Comparison of ENCODE assay signal across 9 mouse cellular contexts in the genomic region with DNA sequence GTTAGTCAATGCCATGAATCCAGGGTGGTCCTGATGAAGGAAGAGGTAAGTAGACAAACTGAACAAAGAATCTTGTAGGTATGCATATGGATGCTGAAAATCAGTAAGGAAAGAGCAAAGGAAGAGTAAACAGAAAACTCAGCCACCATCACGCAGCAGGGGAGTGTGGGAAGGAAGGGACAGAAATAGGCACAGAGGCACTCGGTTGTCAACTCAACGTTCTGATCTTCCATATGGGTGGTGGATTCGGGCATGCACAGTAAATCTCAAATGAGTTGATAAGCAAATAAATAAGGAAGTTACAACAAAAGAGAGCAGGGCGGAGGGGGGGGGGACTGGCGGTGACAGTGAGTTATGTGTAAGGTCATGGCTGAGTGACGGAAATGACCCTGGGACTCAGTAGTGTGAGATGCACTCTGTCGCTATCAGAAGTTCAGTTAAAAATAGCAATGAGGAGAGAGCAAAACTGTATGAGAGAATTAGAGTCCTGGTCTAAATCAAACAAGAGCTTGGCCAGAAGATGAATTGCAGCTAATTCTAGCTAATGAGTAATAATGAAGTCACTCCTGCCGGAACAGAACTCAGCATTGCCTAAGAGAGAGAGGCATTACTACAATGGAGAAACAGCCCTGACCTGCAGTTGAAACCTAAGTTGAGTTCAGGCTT. TPM values are rescaled to one million over a fixed set of nuclear protein-coding genes. Genes with fewer than 3 reads are reported as not detected.
DNase-seq lines count a peak whose midpoint lies in the region; ATAC-seq and TF ChIP-seq lines count a peak whose summit lies in the region.
"Had no signal": no experiment of that assay in that cellular context is flagged by ENCODE, and none has a peak within 500 bp of the region (broad histone marks: within the 10 kb centered on the region; RNA-seq: fewer than 3 reads in every experiment).

No protein-coding gene starts in this region.

- peak; percentile 47 to 85 for DNase-seq in adrenal gland, adult (ENCODE audit: inconsistent age in 2 of 2, low spot score in 1 of 2)
- no peak for DNase-seq in adrenal gland, postnatal 4 days (ENCODE audit: low spot score in 2 of 2)
- peak in 1 of 2 experiments; percentile 31 for DNase-seq in left cerebral cortex, adult 2 months (ENCODE audit: extremely low spot score in 1 of 2, low spot score in 2 of 2)
- no peak for DNase-seq in left cerebral cortex, postnatal 36 days (ENCODE audit: low spot score in 2 of 2)
- no peak for DNase-seq in urinary bladder, adult 18-20 months (ENCODE audit: low spot score in 2 of 2)
- no peak for DNase-seq in cerebellum, adult 11-12 months

- 0 out of 2 replicates have a peak overlapping the region, but pooled peaks have one; percentile 9 for H3K4me2 ChIP-seq in intestine, embryonic 16.5 days (ENCODE audit: low read depth, low read length)

- no peaks in the 10 kb centered on the region for H3K9me3 ChIP-seq in intestine, embryonic 16.5 days (ENCODE audit: control insufficient read depth, low read length)

- peak; percentile 31 for ATAC-seq in CD4-positive, CD25-positive, alpha-beta regulatory T cell, adult 4 months
- ATAC-seq in intestine, embryonic 16.5 days, result peak; percentile 80

- TF ChIP-seq CTCF in left cerebral cortex, adult 2 months (IDR thresholded peaks at IDR 0.05), result no peak

- no peak overlapping the region for H3K4me3 ChIP-seq in left cerebral cortex, adult 2 months
- H3K4me3 ChIP-seq in intestine, embryonic 16.5 days (ENCODE audit: low read length), result no peak overlapping the region

- H3K4me1 ChIP-seq in intestine, embryonic 16.5 days (ENCODE audit: control insufficient read depth, insufficient read depth, low read length), result peaks cover 14% of the 10 kb centered on the region

- no peak overlapping the region for H3K9ac ChIP-seq in intestine, embryonic 16.5 days (ENCODE audit: low read depth, low read length)
- H3K9ac ChIP-seq: liver, embryonic 14.5 days had no signal

- WGBS in intestine, embryonic 16.5 days, result 43% methylated on average over 9 of the region's 9 CpGs

- H3K27ac ChIP-seq in left cerebral cortex, adult 2 months, result peak overlapping the region; percentile 53
- peak overlapping the region; percentile 48; the same call in 1 of the 2 replicates for H3K27ac ChIP-seq in intestine, embryonic 16.5 days (ENCODE audit: low read length)
- H3K27ac ChIP-seq: liver, embryonic 14.5 days had no signal

- H3K27me3 ChIP-seq in intestine, embryonic 16.5 days (replicated peaks; ENCODE audit: control insufficient read depth, insufficient read depth, low read length), result no peaks in the 10 kb centered on the region

- H3K36me3 ChIP-seq in intestine, embryonic 16.5 days (ENCODE audit: control insufficient read depth, insufficient read depth, low read length), result no peaks in the 10 kb centered on the region

- intact Hi-C loops in left cerebral cortex, adult 2 months (cut with DNase I), result no loop called here
- intact Hi-C loops in left cerebral cortex, postnatal 36 days (cut with DNase I), result no loop called here

RNA-seq across cellular contexts. Expression of a gene that starts 60.0 kb away (rescaled TPM):
- total RNA-seq in adrenal gland, postnatal 4 days (2021), result 10 to 100 TPM; 17.1 to 20.7 TPM
- total RNA-seq in left cerebral cortex, adult 2 months (2021), result 10 to 100 TPM; 17.7 to 19.5 TPM
- total RNA-seq in left cerebral cortex, postnatal 36 days (2021), result 10 to 100 TPM; 17.1 to 17.6 TPM
- 10 to 100 TPM in 1 of 2 experiments, 1 to 10 TPM in 1; 9.4 to 12.0 TPM for polyA plus RNA-seq in CD4-positive, CD25-positive, alpha-beta regulatory T cell, adult 4 months (2017; shearing (Covaris generic))
- polyA plus RNA-seq in intestine, embryonic 16.5 days (2015; fragmentation: Nextera tagmentation; extraction: Ambion mirVana), result 35.2 and 38.1 TPM in 2 replicates

Comparison
In these comparisons a context has a peak if more than half of its experiments do, and no peak if none do; other contexts are left out.
1. DNase-seq: peak in adrenal gland, adult (2 of 2); none in adrenal gland, postnatal 4 days (0 of 2), left cerebral cortex, postnatal 36 days (0 of 2), urinary bladder, adult 18-20 months (0 of 2) and cerebellum, adult 11-12 months (single experiment).